Mouse (Mus musculus): Measurements from ENCODE around the gene Gm8050.
"Not testable (repeated sequence)": the region's sequence is repeated elsewhere in the genome, so short reads cannot be mapped to it uniquely, and the experiment has no call there.

The Gm8050 gene

GRCm38 (mm10) chr14:6720151-6720550, at the start of gene Gm8050:
TSS of gene Gm8050 (minus strand) at chr14:6720251.
- DNase-seq (ENCODE audit: low spot score in 2 of 2), result not testable (repeated sequence)

- DNase-seq (ENCODE audit: low spot score in 2 of 2), result peak in 1 of 2 experiments; percentile 4
These were observed 37.1 kb upstream of the Gm8050 start for GRCm38 (mm10) chr14:6757231-6757536.

GRCm38 (mm10) chr14:6756384-6757230, 36.6 kb upstream of the Gm8050 start:
- not testable (repeated sequence) for DNase-seq (ENCODE audit: low spot score in 2 of 2)

- DNase-seq (ENCODE audit: low spot score in 2 of 2), result not testable (repeated sequence)
These were observed 22.2 kb upstream of the Gm8050 start, which contains the start of gene Gm3636 for GRCm38 (mm10) chr14:6742232-6742631. TSS of gene Gm3636 (minus strand) at chr14:6742332.

- not testable (repeated sequence) for DNase-seq (ENCODE audit: low spot score in 2 of 2)
These were observed 36.0 kb downstream of the Gm8050 start, which contains the start of gene Gm10251 for GRCm38 (mm10) chr14:6684070-6684469. TSS of gene Gm10251 (minus strand) at chr14:6684170.

Data from natural killer cell, adult 2 months (primary cell).